Mouse (Mus musculus): ENCODE measurements around the gene Uchl4.

DNA sequence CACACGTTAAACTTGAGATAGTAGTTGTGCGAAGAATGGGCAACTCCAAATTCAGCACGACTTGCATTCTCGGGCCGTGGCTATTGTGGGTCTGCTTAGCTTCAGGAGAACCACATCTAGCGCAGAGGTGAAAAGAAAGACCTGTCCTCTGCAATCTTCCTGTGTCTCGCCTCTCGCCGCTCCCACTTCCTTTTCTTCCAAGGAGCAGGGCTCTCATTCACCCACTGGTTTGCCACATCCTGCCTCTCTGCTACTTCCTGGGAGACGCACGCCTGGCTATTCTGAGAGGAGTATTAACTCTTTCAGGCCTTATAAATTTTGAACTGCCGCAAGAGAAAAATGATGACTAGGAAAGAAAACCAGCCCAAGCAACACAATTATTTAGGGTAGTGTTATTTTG is 7.3 kb upstream of the Uchl4 start:
- TF ChIP-seq CTCF (IDR thresholded peaks at IDR 0.05; ENCODE audit: insufficient read depth, low read length) (no peak), POLR2A (IDR thresholded peaks at IDR 0.05; ENCODE audit: borderline replicate concordance, extremely low read depth, low read depth, low read length) (no peak)
